Mouse (Mus musculus): ENCODE results near the gene Ctsf. TPM values are rescaled to one million over a fixed set of nuclear protein-coding genes. Genes with fewer than 3 reads are reported as not detected.

Gene Ctsf
- polyA plus RNA-seq, 1 experiment from 2014 or later, result 75.8 TPM

DNA sequence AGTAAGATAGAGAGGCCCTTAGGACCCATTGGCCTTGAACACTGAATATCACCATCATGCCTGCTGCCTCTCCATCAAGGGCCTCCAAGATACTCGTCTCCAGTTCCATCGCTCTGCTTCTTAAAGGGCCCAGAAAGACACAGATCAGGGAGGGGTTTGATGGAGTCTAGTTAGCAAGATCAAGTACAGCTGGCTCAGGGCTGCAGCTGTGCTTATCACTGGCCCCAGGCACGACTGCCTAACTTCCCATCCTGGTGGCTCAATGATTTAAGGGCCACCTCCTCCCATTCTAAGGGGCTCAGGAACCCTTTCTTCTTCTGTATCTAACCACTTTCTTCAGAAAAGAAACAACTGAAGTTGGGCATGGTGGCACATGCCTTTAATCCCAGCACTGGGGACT, 36.9 kb downstream of the Ctsf start:
- H3K9me3 ChIP-seq (ENCODE audit: control insufficient read depth, low read length), result no peaks in the 10 kb centered on the region
- no peak overlapping the region for H3K4me2 ChIP-seq (ENCODE audit: low read depth, low read length)
- H3K4me3 ChIP-seq (ENCODE audit: low read depth, low read length), result no peak overlapping the region
- no peaks in the 10 kb centered on the region for H3K27me3 ChIP-seq (ENCODE audit: control insufficient read depth, insufficient read depth, low read length)
- 92% methylated on average over 3 of the region's 3 CpGs for WGBS
- H3K9ac ChIP-seq (replicated peaks; ENCODE audit: low read depth, low read length), result no peak overlapping the region
- no peaks in the 10 kb centered on the region for H3K4me1 ChIP-seq (ENCODE audit: control insufficient read depth, insufficient read depth, low read length)
- H3K27ac ChIP-seq (ENCODE audit: low read depth, low read length), result no peak overlapping the region
- peaks cover 35% of the 10 kb centered on the region for H3K36me3 ChIP-seq (ENCODE audit: control insufficient read depth, insufficient read depth, low read length)
- no peak for ATAC-seq (ENCODE audit: low read depth)

DNA sequence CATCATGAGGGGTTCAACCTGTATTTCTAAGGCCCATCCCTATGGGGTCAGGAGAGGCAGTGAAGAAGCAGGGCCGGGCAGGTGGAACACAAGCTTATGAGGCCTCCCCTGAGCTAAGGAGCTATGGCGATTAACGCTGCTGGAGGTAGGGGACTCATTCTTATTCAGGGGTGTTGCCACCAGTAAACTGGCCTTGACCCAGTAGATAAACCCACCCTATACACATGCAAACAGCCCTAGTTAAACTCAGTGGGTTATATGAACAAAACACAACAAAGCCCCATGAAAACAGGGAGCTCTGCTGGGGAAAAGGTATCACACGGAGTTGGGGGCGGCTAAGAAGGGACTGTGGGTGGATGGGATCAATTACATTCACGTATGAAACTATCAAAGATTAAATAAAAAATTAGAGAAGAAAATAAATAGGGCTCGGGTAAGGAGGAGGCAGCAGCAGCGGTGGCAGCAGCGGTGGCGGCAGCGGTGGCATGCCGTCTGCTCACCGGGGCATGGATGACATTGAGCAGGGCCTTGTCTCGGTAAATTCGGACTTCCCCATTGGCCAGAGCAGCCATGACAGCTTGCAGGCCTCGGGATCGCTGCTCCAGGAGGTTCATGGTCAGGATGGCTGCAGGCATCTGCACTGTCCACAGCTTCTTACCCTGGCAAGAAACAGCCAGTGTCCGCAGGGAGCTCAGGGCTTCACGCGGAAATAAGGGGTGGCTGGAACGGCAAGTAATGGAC, 42.0 kb downstream of the Ctsf start:
- H3K36me3 ChIP-seq (ENCODE audit: control insufficient read depth, insufficient read depth, low read length), result peaks cover 15% of the 10 kb centered on the region
- no peak overlapping the region for H3K9ac ChIP-seq (replicated peaks; ENCODE audit: low read depth, low read length)

DNA sequence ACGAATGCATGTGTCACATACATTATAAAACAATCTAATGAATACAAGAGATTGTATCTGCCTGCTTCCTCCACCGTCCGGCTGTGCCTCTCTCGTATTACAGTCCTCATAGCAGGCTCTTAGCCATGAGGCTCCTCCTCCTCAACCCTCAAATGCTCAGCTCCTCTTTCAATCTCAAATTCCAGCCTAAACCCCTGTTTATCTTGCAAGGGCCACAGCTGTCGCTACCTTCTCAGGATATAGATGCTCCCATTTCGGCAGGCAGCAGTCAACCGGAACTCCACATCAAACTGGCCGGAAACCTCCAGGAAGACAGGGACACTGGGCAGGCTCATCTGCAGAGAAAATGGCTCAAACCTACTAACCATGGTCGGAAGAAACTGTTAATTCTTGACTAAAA, 44.0 kb downstream of the Ctsf start:
- no peak overlapping the region for H3K4me3 ChIP-seq (ENCODE audit: low read depth, low read length)
- 85% methylated on average over 9 of the region's 9 CpGs for WGBS
- no peak overlapping the region for H3K9ac ChIP-seq (replicated peaks; ENCODE audit: low read depth, low read length)
- no peak overlapping the region for H3K4me2 ChIP-seq (ENCODE audit: low read depth, low read length)
- peaks cover 13% of the 10 kb centered on the region for H3K36me3 ChIP-seq (ENCODE audit: control insufficient read depth, insufficient read depth, low read length)
- no peak overlapping the region for H3K27ac ChIP-seq (ENCODE audit: low read depth, low read length)
- H3K27me3 ChIP-seq (ENCODE audit: control insufficient read depth, insufficient read depth, low read length), result no peaks in the 10 kb centered on the region
- no peaks in the 10 kb centered on the region for H3K4me1 ChIP-seq (ENCODE audit: control insufficient read depth, insufficient read depth, low read length)
- no peak for ATAC-seq (ENCODE audit: low read depth)
- H3K9me3 ChIP-seq (ENCODE audit: control insufficient read depth, low read length), result no peaks in the 10 kb centered on the region

More for the DNA sequence above, 42.0 kb downstream of the Ctsf start:
- no peak overlapping the region for H3K4me3 ChIP-seq (ENCODE audit: low read depth, low read length)
- no peaks in the 10 kb centered on the region for H3K4me1 ChIP-seq (ENCODE audit: control insufficient read depth, insufficient read depth, low read length)
- ATAC-seq (ENCODE audit: low read depth), result no peak
- 55% methylated on average over 21 of the region's 21 CpGs for WGBS
- no peaks in the 10 kb centered on the region for H3K9me3 ChIP-seq (ENCODE audit: control insufficient read depth, low read length)
- no peak overlapping the region for H3K4me2 ChIP-seq (ENCODE audit: low read depth, low read length)
- no peak overlapping the region for H3K27ac ChIP-seq (ENCODE audit: low read depth, low read length)
- no peaks in the 10 kb centered on the region for H3K27me3 ChIP-seq (ENCODE audit: control insufficient read depth, insufficient read depth, low read length)

DNA sequence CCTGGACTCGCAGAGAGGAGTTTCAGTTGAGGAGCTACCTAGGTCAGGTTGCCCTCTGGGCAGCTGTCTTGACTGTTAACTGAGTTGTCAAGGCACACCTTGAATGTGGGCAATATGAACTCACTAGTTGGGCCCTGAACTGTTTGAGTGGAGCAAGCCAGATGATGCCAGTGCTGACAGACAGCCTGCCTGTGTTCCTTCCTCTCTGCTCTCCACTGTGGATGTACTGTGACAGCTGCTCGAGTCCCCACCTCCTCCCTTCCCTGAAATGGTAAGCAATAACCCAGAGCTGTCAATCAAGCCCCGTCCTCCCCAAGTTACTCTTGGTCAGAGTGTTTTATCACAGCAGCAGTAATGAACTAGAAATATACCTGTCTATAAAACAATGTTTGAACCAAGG, 45.0 kb downstream of the Ctsf start:
- H3K9ac ChIP-seq (replicated peaks; ENCODE audit: low read depth, low read length), result no peak overlapping the region
- no peaks in the 10 kb centered on the region for H3K4me1 ChIP-seq (ENCODE audit: control insufficient read depth, insufficient read depth, low read length)
- 84% methylated on average over 3 of the region's 3 CpGs for WGBS
- H3K27ac ChIP-seq (ENCODE audit: low read depth, low read length), result no peak overlapping the region
- H3K4me3 ChIP-seq (ENCODE audit: low read depth, low read length), result no peak overlapping the region
- peaks cover 9% of the 10 kb centered on the region for H3K36me3 ChIP-seq (ENCODE audit: control insufficient read depth, insufficient read depth, low read length)
- no peak overlapping the region for H3K4me2 ChIP-seq (ENCODE audit: low read depth, low read length)
- H3K27me3 ChIP-seq (ENCODE audit: control insufficient read depth, insufficient read depth, low read length), result no peaks in the 10 kb centered on the region
- no peaks in the 10 kb centered on the region for H3K9me3 ChIP-seq (ENCODE audit: control insufficient read depth, low read length)
- no peak for ATAC-seq (ENCODE audit: low read depth)

DNA sequence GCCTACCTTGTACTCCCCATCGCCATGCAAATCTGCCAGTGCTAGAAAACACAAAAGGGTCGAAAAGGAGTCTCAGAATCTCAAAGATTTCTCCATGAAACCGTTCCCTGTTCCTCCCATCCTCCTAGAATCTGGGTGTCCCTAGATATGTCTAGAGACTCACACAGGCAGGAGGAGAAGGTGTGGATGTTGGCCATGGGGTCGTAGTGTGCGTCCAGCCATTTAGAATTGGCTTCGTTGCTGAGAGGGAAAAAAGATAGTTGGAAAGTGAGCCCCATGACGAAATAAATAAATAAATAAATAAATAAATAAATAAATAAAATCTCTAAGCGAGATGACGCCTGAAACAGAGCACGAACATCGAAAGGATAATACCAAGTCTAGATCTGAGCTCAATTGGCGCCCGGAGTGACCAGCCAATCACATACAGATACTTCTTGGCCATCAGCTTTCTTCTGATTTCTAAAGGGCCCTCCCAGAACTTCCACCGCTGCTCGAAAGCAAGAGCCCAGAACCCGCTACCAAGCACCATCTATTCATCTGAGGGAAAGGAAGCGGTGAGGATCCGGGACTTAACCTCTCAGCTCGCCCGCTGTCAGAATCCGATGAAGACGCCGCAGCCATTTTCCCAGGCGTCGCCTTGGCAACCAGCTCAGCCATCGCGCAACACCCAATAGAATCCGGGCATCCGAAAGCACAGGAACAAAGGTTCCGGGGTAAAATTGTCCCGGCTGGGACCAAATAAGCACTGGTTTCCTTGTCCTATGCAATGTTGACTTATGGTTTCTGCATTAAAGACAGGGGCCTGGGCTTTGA, 51.3 kb downstream of the Ctsf start, which contains the start of gene Bbs1:
TSS of gene Bbs1 (minus strand) at position 650 of the 816 bp plus-strand sequence.
- H3K36me3 ChIP-seq (ENCODE audit: control insufficient read depth, insufficient read depth, low read length), result peaks cover 21% of the 10 kb centered on the region
- 9% methylated on average over 31 of the region's 31 CpGs for WGBS
- peak; percentile 72 for ATAC-seq (ENCODE audit: low read depth)

DNA sequence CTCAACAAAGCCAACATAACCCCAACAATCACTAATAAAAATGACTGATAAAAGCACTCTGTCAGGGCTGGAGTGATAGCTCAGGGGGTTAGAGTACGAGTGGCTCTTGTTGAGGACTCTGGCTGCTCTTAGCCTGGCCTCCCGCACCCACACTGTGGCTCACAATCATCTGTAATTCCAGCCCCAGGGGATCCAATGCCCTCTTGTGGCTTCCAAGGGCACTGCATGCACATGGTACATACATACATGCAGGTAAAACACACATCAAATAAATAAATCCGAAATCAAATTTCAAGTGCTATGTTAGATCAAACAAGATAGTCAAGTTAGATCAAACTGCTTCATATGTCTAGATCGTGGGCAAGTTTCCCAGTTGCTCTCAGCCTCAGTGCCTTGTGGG, 53.2 kb downstream of the Ctsf start:
- 85% methylated on average over 4 of the region's 4 CpGs for WGBS
- Histone ChIP-seq H3K36me3 (ENCODE audit: control insufficient read depth, insufficient read depth, low read length) (peaks cover 28% of the 10 kb centered on the region), H3K27me3 (ENCODE audit: control insufficient read depth, insufficient read depth, low read length) (no peaks in the 10 kb centered on the region), H3K9ac (replicated peaks; ENCODE audit: low read depth, low read length) (no peak overlapping the region), H3K4me2 (ENCODE audit: low read depth, low read length) (no peak overlapping the region), H3K4me3 (ENCODE audit: low read depth, low read length) (no peak overlapping the region), H3K9me3 (ENCODE audit: control insufficient read depth, low read length) (no peaks in the 10 kb centered on the region), H3K27ac (ENCODE audit: low read depth, low read length) (no peak overlapping the region), H3K4me1 (ENCODE audit: control insufficient read depth, insufficient read depth, low read length) (peaks cover 6% of the 10 kb centered on the region; the same call in 1 of the 2 replicates)
- ATAC-seq (ENCODE audit: low read depth), result no peak

More for the DNA sequence above, 51.3 kb downstream of the Ctsf start, which contains the start of gene Bbs1:
- H3K4me1 ChIP-seq (ENCODE audit: control insufficient read depth, insufficient read depth, low read length), result peaks cover 6% of the 10 kb centered on the region; the same call in 1 of the 2 replicates
- H3K4me2 ChIP-seq (ENCODE audit: low read depth, low read length), result peak within 1 kb of the TSS; percentile 71
- H3K9ac ChIP-seq (replicated peaks; ENCODE audit: low read depth, low read length), result peak within 1 kb of the TSS; percentile 61
- peak within 1 kb of the TSS; percentile 69 for H3K27ac ChIP-seq (ENCODE audit: low read depth, low read length)
- H3K4me3 ChIP-seq (ENCODE audit: low read depth, low read length), result peak within 1 kb of the TSS; percentile 55
- no peaks in the 10 kb centered on the region for H3K9me3 ChIP-seq (ENCODE audit: control insufficient read depth, low read length)
- H3K27me3 ChIP-seq (ENCODE audit: control insufficient read depth, insufficient read depth, low read length), result no peaks in the 10 kb centered on the region

DNA sequence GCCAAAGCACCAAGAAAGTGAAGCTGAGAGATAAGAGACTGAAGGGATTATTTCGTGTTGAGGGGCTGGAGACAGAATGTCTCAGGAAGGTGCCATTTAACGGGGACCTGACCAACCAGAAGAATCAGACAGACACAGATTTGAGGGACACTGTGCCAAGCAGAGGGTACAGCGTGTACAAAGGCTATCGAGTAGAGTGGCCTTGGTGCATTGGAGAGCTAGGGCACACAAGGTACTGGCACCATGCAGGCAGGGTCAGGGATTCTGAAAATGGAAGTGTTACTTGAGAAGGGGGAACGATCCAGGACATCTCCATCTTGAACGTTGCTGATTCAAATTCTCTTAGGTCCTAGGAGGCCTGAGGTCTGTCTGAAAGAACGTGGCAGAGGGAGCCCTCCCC, 54.4 kb downstream of the Ctsf start:
- Histone ChIP-seq H3K4me2 (ENCODE audit: low read depth, low read length) (no peak overlapping the region), H3K9ac (replicated peaks; ENCODE audit: low read depth, low read length) (no peak overlapping the region), H3K27ac (ENCODE audit: low read depth, low read length) (no peak overlapping the region), H3K9me3 (ENCODE audit: control insufficient read depth, low read length) (no peaks in the 10 kb centered on the region), H3K4me3 (ENCODE audit: low read depth, low read length) (no peak overlapping the region), H3K27me3 (ENCODE audit: control insufficient read depth, insufficient read depth, low read length) (no peaks in the 10 kb centered on the region), H3K4me1 (ENCODE audit: control insufficient read depth, insufficient read depth, low read length) (peaks cover 6% of the 10 kb centered on the region; the same call in 1 of the 2 replicates), H3K36me3 (ENCODE audit: control insufficient read depth, insufficient read depth, low read length) (peaks cover 40% of the 10 kb centered on the region)
- 94% methylated on average over 7 of the region's 7 CpGs for WGBS
- no peak for ATAC-seq (ENCODE audit: low read depth)
